Mouse (Mus musculus) A20 (cell line): ENCODE measurements around the gene Pdia3.
"Not testable (repeated sequence)": the region's sequence is repeated elsewhere in the genome, so short reads cannot be mapped to it uniquely, and the experiment has no call there.

ENCODE experiments used
- DNase-seq: peaks from one replicate; pipeline ENCODE4 v3.0.0-alpha.2; 2011; ENCODE audit warnings: low read depth, low spot score

Gene Pdia3

GRCm38 (mm10) chr2:121475306-121475705 is 61.7 kb downstream of the Pdia3 start:
- DNase-seq, result not testable (repeated sequence)

DNA sequence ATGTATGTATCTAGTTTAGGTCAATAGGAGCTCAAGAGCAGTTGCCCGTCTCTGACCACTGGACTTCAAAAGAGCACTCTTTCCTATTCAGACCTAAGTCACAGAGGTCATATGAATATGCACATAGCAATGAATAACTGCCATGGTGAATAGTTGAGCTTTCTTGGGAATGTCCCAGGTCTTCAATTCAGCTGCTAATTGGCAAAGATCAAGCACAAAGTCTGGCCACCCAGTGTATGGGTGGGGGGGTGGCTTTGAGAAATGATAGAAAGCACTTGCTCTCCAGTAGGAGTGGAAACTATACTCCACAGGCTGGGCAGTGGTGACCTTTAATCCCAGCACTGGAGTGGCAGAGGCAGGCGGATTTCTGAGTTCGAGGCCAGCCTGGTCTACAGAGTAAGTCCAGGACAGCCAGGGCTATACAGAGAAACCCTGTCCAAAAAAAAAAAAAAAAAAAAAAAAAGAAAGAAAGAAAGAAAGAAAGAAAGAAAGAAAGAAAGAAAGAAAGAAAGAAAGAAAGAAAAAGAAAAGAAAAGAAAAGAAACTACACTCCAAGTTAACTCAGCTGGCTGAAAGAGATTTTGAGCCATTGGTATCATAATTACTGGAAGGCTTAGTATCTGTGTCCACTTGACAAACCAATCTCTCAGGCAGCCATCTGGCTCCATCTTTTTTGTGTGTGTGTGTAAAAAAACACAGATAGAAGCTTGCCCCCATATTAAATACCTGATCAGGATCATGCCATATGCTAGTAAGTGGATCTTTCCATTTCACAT is 64.1 kb downstream of the Pdia3 start:
- no peak for DNase-seq

DNA sequence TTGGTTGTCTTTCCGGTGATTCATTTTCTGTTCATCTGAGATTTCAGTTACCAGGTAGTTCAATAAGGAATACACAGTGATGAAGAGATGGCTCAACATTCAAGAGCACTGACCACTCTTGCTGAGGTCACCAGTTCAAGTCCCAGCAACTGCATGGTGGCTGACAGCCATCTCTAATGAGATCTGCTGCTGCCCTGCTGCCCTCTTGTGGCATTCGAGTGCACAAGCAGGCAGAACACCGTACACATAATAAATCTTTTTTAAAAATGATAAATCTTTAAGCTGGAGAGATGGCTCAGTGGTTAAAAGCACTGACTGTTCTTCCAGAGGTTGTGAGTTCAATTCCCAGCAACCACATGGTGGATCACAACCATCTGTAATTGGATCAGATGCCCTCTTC is 66.9 kb downstream of the Pdia3 start:
- no peak for DNase-seq

DNA sequence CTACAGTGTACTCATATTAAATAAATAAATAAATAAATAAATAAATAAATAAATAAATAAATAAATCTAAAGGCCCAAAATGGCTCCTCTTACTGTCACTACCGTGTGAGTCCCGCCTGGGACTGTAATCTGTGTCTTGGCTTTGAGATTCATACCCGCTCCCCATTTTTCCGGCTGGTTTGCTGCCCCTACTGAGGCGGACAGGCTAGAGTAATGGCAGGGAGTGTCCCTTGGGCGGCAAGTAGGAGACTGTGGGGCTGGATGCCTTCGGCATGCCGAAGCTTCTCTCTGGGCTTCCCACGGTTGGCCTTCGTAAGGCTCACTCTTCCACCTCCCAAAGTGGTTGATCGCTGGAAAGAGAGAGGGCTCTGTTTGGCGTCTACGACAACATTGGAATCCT is 67.3 kb downstream of the Pdia3 start:
- not testable (repeated sequence) for DNase-seq

- no peak for DNase-seq
Observed at GRCm38 (mm10) chr2:121483576-121483975, 70.0 kb downstream of the Pdia3 start.

DNA sequence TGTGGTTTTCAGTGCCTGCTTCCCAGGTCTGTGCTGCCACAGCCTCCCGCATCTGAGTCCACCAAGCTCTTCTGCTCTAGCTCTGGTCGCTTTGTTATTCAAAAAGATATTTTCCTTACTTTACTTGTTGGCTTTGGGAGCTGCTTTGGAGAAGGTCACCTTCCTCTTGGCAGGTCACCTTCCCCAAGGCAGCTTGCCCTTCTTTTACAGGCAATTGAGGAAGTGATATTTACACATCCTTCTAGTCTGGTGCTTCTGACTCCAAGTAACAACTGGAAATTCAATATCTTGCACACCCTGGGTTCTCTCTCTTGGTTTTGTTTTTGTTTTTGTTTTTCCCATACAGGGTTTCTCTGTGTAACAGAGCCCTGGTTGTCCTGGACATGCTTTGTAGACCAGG is 70.8 kb downstream of the Pdia3 start:
- DNase-seq, result not testable (repeated sequence)
